Mouse (Mus musculus) heart, adult 2 months (tissue): ENCODE measurements around the gene Ctse. TPM values are rescaled to one million over a fixed set of nuclear protein-coding genes. Genes with fewer than 3 reads are reported as not detected.

Experiments
- DNase-seq, 2 experiments: peaks; one replicate each; pipeline ENCODE4 v3.0.0; 2021
- H3K27ac ChIP-seq: fragments of 200-600 bp; 2 replicates; pipeline ENCODE4 v1.8.1; 2022
- H3K27me3 ChIP-seq: fragments of 200-500 bp; 2 replicates; pipeline ENCODE4 v1.6.1; 2012; ENCODE audit warnings: mild to moderate bottlenecking, low read length, inconsistent platforms, mixed read lengths; ENCODE audit not compliant: control insufficient read depth, insufficient read depth
- H3K36me3 ChIP-seq: fragments of 200-500 bp; 2 replicates; pipeline ENCODE4 v1.6.1; 2012; ENCODE audit warnings: low read length, inconsistent platforms; ENCODE audit not compliant: control insufficient read depth, insufficient read depth
- H3K4me1 ChIP-seq: fragments of 200-500 bp; 2 replicates; pipeline ENCODE4 v1.6.1; 2011; ENCODE audit warnings: low read length; ENCODE audit not compliant: control insufficient read depth, insufficient read depth
- H3K4me3 ChIP-seq: fragments of 200-600 bp; 2 replicates; pipeline ENCODE4 v1.8.1; 2022
- H3K79me2 ChIP-seq: fragments of 200-500 bp; replicated peaks from 2 replicates; pipeline ENCODE4 v1.6.1; 2012; ENCODE audit warnings: mild to moderate bottlenecking, inconsistent platforms, low read length, moderate library complexity, mixed read lengths; ENCODE audit not compliant: control insufficient read depth, insufficient read depth
- H3K9ac ChIP-seq: fragments of 200-500 bp; 2 replicates; pipeline ENCODE4 v1.6.1; 2012; ENCODE audit warnings: low read depth, mild to moderate bottlenecking, control low read depth, inconsistent platforms, low read length, mixed read lengths
- CTCF ChIP-seq: fragments of 200-600 bp; IDR thresholded peaks from 2 replicates; pipeline ENCODE4 v1.8.1; 2022; ENCODE audit warnings: antibody characterized with exemption, mild to moderate bottlenecking, moderate library complexity
- EP300 ChIP-seq: fragments of 200-500 bp; IDR thresholded peaks from 2 replicates; pipeline ENCODE4 v1.6.1; 2011; ENCODE audit warnings: low read depth, low read length, control low read depth; ENCODE audit not compliant: insufficient read depth
- POLR2A ChIP-seq: fragments of 200-500 bp; IDR thresholded peaks from 2 replicates; pipeline ENCODE4 v1.6.1; 2011; ENCODE audit warnings: mild to moderate bottlenecking, low read depth, low read length, control low read depth; ENCODE audit not compliant: insufficient read depth
- WGBS: fragments of 180-500 bp; shearing (Covaris S2); methylation state at CpG from one replicate; pipeline ENCODE4 v1.1.7; 2018; 5-methylcytosine and 5-hydroxymethylcytosine counted together
- intact Hi-C: fragments of 180-260 bp; cut with DNase I; formaldehyde crosslinking; loops from one replicate; pipeline ENCODE4 v1.15.1; 2025
- polyA plus RNA-seq: library from polyadenylated mRNA; depleted of rRNA; stranded (reverse); fragments of >200 nt; gene quantifications from 2 replicates; pipeline ENCODE4 v1.2.3, GENCODE M21; 2012
- total RNA-seq, 2 experiments: library from RNA; stranded (reverse); gene quantifications; 2 replicates each; pipeline ENCODE4 v1.2.3; 2021

Ctse gene
- total and polyA plus RNA-seq, 3 experiments: 0.39 to 0.86 (median 0.63) TPM

DNA sequence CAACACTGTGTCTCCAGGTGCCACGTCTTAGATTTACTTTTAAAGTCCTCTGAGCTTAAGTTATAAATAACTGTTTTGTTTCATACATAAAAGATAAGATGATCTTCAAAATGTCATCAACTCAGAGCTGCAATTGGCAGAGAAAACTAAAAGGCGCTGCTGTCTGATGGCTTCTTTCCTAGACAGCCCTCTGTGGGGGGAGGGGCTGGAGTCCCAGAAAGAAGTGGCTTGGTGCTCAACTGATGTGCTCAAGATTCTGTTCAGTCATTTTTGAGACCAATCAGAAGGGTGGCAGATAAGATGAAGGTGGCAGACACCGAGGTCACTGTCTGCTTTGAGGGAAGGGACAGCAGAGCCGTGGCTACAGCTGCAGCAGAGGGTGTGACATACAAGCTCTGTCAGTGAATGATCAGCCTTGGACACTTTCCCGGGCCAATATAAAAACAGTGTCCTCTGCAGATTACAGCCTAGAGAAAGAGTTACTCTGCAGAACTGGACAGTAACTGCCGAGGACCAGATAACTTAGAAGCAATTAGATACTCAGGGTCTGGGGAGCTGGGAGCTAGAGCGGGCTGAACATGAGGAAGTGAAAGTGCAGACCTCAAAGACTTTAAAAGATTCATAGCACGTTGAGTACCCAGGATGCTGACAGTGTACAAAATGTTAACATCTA lies 64.1 kb downstream of the Ctse start:
- intact Hi-C loops: no loop called here

GRCm38 (mm10) chr1:131703482-131703881 lies 65.4 kb downstream of the Ctse start:
- Histone ChIP-seq H3K36me3 (no peaks in the 10 kb centered on the region), H3K79me2 (no peaks in the 10 kb centered on the region), H3K9ac (no peak overlapping the region), H3K4me1 (no peaks in the 10 kb centered on the region), H3K27me3 (no peaks in the 10 kb centered on the region), H3K27ac (no peak overlapping the region), H3K4me3 (no peak overlapping the region)
- TF ChIP-seq POLR2A (no peak), CTCF (no peak), EP300 (no peak)
- intact Hi-C loops: no loop called here
- DNase-seq: no peak
- WGBS: 94% methylated on average over 2 of the region's 2 CpGs

More for the DNA sequence above, 64.1 kb downstream of the Ctse start:
- H3K4me3 ChIP-seq: no peak overlapping the region
- no peak for DNase-seq
- H3K27me3 ChIP-seq: no peaks in the 10 kb centered on the region
- H3K79me2 ChIP-seq: no peaks in the 10 kb centered on the region
- no peak overlapping the region for H3K9ac ChIP-seq
- no peak for TF ChIP-seq CTCF
- TF ChIP-seq POLR2A: no peak
- TF ChIP-seq EP300: no peak
- WGBS: 30% methylated on average over 8 of the region's 8 CpGs
- H3K36me3 ChIP-seq: no peaks in the 10 kb centered on the region
- no peak overlapping the region for H3K27ac ChIP-seq
- H3K4me1 ChIP-seq: no peaks in the 10 kb centered on the region

- H3K27me3 ChIP-seq: no peaks in the 10 kb centered on the region
- 18% methylated on average over 4 of the region's 4 CpGs for WGBS
- no peaks in the 10 kb centered on the region for H3K36me3 ChIP-seq
- no peak overlapping the region for H3K27ac ChIP-seq
- no peak overlapping the region for H3K9ac ChIP-seq
- TF ChIP-seq EP300 (no peak), CTCF (peak; percentile 86), POLR2A (no peak)
- DNase-seq: peak; percentile 48 to 72
- intact Hi-C loops: loop anchor here (1.0 kb wide), 1 partner anchor 57 kb away; no protein-coding TSS in a partner anchor
- no peaks in the 10 kb centered on the region for H3K79me2 ChIP-seq
- peaks cover 1% of the 10 kb centered on the region; the same call in 1 of the 2 replicates for H3K4me1 ChIP-seq
- H3K4me3 ChIP-seq: no peak overlapping the region
Measured at GRCm38 (mm10) chr1:131708338-131708737, 70.2 kb downstream of the Ctse start.

- intact Hi-C loops: no loop called here
- no peak for DNase-seq
- H3K4me1 ChIP-seq: peaks cover 1% of the 10 kb centered on the region; the same call in 1 of the 2 replicates
- no peak overlapping the region for H3K4me3 ChIP-seq
- H3K79me2 ChIP-seq: no peaks in the 10 kb centered on the region
- H3K9ac ChIP-seq: no peak overlapping the region
- no peaks in the 10 kb centered on the region for H3K36me3 ChIP-seq
- TF ChIP-seq EP300 (no peak), POLR2A (no peak), CTCF (no peak)
- no peak overlapping the region for H3K27ac ChIP-seq
- 82% methylated on average over 10 of the region's 10 CpGs for WGBS
- H3K27me3 ChIP-seq: no peaks in the 10 kb centered on the region
Measured at GRCm38 (mm10) chr1:131711518-131711917, 73.4 kb downstream of the Ctse start.

DNA sequence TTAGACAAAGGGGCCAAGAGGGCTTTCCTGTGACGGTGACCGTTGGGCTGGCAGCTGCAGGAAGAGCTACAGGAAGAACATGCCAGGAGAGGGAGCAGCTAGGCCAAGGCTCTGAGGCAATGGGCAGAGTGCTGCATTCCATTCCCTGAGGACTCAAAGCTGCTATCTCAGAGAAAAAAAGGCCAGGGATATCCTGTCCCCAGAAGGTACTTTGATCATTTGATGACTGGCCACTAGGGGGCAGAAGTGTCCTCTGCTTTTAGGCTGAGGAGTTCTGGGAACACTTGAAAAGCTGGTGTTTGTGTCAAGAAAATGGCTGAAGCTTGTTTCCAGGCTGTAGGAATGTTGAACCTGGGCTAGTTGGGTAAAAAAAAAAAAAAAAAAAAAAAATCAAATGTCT lies 74.3 kb downstream of the Ctse start:
- H3K4me1 ChIP-seq: peaks cover 1% of the 10 kb centered on the region; the same call in 1 of the 2 replicates
- TF ChIP-seq EP300 (no peak), CTCF (peak; percentile 85)
- H3K9ac ChIP-seq: no peak overlapping the region
- intact Hi-C loops: loop anchor here (1.0 to 2.0 kb wide), 2 partner anchors 53 to 134 kb away; no protein-coding TSS in a partner anchor
- H3K27me3 ChIP-seq: no peaks in the 10 kb centered on the region
- H3K36me3 ChIP-seq: no peaks in the 10 kb centered on the region
- DNase-seq: peak; percentile 74 to 76
- no peak overlapping the region for H3K4me3 ChIP-seq
- H3K79me2 ChIP-seq: no peaks in the 10 kb centered on the region
- 4% methylated on average over 2 of the region's 2 CpGs for WGBS
- H3K27ac ChIP-seq: no peak overlapping the region
